Mouse (Mus musculus) macrophage (primary cell): Measurements from ENCODE around the gene Trim14. TPM values are rescaled to one million over a fixed set of nuclear protein-coding genes. Genes with fewer than 3 reads are reported as not detected.
A peak's percentile ranks its signal among the peaks of the same experiment; 100 is the strongest.

Experiments
- H3K27ac ChIP-seq: fragments of 350-480 bp; formaldehyde crosslinking; 2 replicates; pipeline ENCODE4 v1.9.0; 2021
- H3K36me3 ChIP-seq: fragments of 350-480 bp; formaldehyde crosslinking; 2 replicates; pipeline ENCODE4 v1.9.0; 2021; ENCODE audit errors: inconsistent target
- H3K4me3 ChIP-seq: fragments of 350-480 bp; formaldehyde crosslinking; 2 replicates; pipeline ENCODE4 v1.9.0; 2021; ENCODE audit errors: inconsistent target
- H3K79me2 ChIP-seq: fragments of 350-480 bp; formaldehyde crosslinking; 2 replicates; pipeline ENCODE4 v1.9.0; 2021; ENCODE audit errors: inconsistent target
- WGBS: methylation state at CpG from one replicate; pipeline ENCODE4 v1.1.7; 2026; ENCODE audit warnings: inconsistent platforms; ENCODE audit not compliant: missing documents; 5-methylcytosine and 5-hydroxymethylcytosine counted together
- polyA plus RNA-seq: library from polyadenylated mRNA; stranded (reverse); fragments of 250-400 nt; gene quantifications from 3 replicates; pipeline ENCODE4 v1.2.4, GENCODE M21; 2018; ENCODE audit warnings: inconsistent platforms

Trim14 gene
- polyA plus RNA-seq, 1 experiment from 2014 or later, result 107 TPM

DNA sequence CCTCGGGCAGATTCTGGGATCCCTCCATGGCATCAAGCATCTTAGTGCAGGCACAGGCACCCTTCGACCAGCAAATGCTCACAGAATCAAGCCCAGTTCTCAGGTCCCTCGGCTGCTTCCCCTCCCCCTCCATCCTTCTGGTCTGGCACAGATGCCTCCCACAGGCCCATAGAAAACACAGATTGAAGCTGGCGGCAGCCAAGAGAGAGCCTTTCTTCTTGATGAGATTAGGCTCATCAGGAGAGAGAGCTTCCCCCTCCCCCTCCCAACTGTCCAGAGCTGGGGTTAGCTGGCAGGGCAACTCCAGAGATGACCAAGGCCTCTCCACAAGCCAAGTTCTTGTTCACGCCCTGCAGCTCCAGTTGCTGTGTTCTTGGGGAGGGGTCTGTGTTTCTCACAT, 33.7 kb upstream of the Trim14 start:
- H3K36me3 ChIP-seq, result peaks cover 13% of the 10 kb centered on the region
- H3K79me2 ChIP-seq, result peaks cover 96% of the 10 kb centered on the region
- no peak overlapping the region for H3K4me3 ChIP-seq
- 85% methylated on average over 4 of the region's 5 CpGs for WGBS
- no peak overlapping the region for H3K27ac ChIP-seq

DNA sequence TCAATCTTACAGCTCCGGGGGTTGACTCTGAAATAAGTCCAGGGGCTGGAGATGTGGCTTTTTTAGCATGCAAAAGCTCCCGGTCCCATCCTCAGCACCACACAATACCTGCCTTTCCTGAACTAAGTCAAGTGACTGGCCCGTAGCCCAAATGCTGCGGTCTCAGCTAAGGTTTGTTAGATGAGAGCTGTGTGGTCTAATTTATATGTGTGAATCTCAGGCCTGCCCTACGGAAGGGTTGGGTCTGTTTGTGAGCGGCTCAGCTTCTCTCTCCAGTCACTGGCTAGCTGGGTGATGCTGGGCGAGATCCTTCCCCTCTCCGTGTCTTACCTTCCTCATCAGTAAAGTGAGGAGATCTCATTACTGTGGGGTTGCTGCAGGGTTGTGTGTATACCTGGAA, 32.2 kb upstream of the Trim14 start:
- Histone ChIP-seq H3K79me2 (peaks cover 94% of the 10 kb centered on the region), H3K4me3 (no peak overlapping the region), H3K27ac (no peak overlapping the region), H3K36me3 (peaks cover 13% of the 10 kb centered on the region)
- 91% methylated on average over 8 of the region's 8 CpGs for WGBS

DNA sequence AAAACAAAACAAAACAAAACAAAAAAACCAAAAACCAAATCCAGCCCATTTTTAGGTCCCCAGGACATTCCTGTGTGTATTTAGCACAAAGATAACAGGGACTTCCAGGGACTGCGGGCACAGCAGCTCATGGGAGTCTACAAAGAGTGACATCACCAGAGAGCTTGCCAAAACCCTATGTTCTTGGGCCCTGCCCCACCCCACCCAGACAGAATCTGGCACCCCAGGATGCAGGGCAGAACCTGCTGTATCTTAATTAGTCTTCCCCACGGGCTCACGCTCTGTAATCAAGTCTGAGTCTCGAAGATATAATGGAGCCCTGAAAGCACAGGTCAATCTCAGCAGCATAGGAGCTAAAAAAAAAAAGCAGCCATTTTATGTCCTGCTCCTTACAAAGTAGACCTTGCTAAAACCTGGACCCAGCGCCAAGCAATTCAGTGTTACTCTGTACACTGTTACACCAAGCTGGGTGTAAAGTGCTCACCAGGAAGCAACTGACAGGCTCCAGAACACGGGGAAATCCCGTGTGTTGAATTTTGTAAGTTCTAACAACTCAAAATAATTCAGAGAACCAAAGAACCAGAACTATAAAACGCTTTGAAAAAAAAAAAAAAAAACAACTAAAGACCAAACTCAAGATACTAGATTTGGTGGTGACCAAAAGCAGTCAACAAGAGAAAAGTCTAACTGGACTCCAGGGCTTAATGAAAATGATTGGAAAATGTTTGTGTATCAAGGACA, 31.2 kb upstream of the Trim14 start:
- Histone ChIP-seq H3K4me3 (no peak overlapping the region), H3K36me3 (peaks cover 16% of the 10 kb centered on the region), H3K79me2 (peaks cover 94% of the 10 kb centered on the region), H3K27ac (no peak overlapping the region)
- WGBS, result 57% methylated on average over 8 of the region's 8 CpGs

DNA sequence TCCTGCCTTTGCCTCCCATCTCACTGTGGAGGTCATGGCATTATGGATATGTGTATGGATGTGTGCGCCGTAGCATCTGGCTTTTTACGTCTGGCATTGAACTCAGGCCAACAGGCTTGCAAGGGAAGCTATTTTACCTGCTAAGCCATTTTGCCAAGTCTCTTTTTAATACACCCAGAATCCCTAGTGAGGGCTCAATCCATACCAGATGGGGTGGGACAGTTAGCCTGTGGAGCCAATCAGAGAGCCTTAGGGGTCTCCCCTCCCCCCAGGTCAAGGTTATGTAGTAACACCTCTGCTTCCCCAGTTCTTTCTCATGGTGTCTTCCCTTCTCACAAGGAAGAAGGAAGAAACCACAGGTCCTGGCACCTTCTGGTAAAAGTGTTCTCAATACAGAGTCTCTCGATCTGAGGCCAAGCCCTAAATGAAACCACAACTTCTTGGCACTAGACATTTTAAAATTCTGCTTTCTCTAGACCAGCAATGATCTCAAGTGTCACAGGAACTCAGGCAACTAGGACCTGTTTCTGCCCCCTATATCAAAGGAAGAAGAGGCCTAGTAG, 29.5 kb upstream of the Trim14 start:
- Histone ChIP-seq H3K27ac (peak overlapping the region; percentile 81; the same call in 1 of the 2 replicates), H3K79me2 (peaks cover 86% of the 10 kb centered on the region), H3K36me3 (peaks cover 21% of the 10 kb centered on the region), H3K4me3 (no peak overlapping the region)
- WGBS, result 60% methylated on average over 4 of the region's 4 CpGs

DNA sequence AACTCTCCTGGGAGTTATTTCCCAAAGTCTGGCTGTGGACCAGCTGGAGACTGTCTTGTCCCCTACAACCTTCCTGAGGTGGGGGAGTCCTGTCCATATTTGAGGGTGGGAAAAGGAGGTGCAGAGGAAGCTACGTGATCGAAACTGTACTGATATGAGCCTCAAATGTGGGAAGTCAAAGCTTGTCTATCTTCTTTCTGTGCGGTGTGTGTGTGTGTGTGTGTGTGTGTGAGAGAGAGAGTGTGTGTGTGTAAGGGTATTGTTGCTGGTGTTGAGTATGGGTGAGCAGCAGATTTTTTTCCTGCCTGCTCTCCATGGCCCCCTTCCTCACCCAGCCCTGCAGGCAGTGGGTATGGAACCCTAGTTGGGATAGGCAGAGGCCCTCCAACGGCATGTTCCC, 28.3 kb upstream of the Trim14 start:
- H3K79me2 ChIP-seq, result peaks cover 86% of the 10 kb centered on the region
- 28% methylated on average over 2 of the region's 4 CpGs for WGBS
- no peak overlapping the region for H3K4me3 ChIP-seq
- H3K27ac ChIP-seq, result peak overlapping the region; percentile 81
- peaks cover 20% of the 10 kb centered on the region for H3K36me3 ChIP-seq

DNA sequence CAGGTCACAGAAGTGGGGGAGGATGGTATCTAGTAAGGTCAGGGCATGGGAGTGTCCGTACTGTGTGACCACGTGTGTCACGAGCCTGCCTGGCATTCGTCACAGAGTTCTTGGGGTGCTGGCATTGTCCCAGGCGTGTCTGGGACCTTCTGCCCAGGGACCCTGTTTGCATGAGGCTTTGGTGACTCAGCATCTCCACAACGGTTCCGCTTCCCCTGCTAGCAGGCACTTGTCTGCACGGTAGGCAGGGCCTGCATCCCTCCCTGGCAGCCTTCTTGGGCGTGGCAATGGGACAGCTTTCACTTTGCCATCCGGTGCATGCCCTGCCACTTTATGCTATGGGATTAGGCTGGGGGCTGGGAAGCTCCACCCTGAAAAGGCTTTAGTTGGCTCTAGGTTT, 27.9 kb upstream of the Trim14 start:
- H3K4me3 ChIP-seq, result no peak overlapping the region
- peaks cover 16% of the 10 kb centered on the region for H3K36me3 ChIP-seq
- under 1% methylated on average over 10 of the region's 10 CpGs for WGBS
- peak overlapping the region; percentile 81 for H3K27ac ChIP-seq
- peaks cover 83% of the 10 kb centered on the region for H3K79me2 ChIP-seq

DNA sequence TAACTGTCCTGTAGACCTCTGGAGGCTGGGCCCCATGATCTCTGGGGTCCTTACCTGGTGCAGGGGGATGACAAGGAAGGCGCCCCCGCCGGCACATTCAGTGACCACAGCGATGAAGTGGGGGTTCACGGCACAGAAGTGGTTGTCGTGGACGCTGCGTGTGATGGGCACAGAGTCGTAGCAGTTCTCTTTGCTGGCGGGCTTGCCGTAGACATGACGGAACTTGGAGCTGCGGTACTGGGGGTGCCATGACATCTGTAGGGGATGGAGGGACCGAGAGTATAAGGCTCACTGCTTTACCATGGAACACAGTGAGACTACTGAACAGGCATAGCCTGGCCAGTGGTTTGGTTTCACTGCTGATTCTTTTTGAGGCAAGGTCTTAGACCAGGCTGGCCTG, 26.9 kb upstream of the Trim14 start:
- peaks cover 79% of the 10 kb centered on the region for H3K79me2 ChIP-seq
- peaks cover 8% of the 10 kb centered on the region; the same call in 1 of the 2 replicates for H3K36me3 ChIP-seq
- H3K27ac ChIP-seq, result peak overlapping the region; percentile 81
- H3K4me3 ChIP-seq, result no peak overlapping the region
- 98% methylated on average over 12 of the region's 14 CpGs for whole genome bisulfite sequencing

DNA sequence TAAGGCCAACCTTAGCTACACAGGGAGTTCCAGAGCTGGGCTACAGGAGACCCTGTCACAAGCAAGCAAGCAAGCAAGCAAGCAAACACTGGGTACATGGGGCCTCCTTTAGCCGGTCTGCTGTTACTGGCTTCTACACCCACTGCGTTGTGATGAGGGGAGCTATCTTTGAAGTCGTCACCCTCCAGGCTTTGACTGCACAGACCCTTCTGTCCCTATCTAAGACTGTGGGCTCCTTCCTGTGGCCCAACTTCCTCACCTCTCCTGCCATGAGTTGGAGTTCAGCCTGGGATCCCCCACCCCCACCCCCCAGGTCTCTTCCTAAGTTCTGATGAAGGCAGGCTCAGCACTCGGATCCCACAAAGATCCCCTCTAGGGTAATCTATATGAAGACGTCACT, 26.1 kb upstream of the Trim14 start:
- Histone ChIP-seq H3K27ac (no peak overlapping the region), H3K79me2 (peaks cover 79% of the 10 kb centered on the region), H3K4me3 (no peak overlapping the region), H3K36me3 (peaks cover 8% of the 10 kb centered on the region; the same call in 1 of the 2 replicates)
- WGBS, result 92% methylated on average over 5 of the region's 5 CpGs

DNA sequence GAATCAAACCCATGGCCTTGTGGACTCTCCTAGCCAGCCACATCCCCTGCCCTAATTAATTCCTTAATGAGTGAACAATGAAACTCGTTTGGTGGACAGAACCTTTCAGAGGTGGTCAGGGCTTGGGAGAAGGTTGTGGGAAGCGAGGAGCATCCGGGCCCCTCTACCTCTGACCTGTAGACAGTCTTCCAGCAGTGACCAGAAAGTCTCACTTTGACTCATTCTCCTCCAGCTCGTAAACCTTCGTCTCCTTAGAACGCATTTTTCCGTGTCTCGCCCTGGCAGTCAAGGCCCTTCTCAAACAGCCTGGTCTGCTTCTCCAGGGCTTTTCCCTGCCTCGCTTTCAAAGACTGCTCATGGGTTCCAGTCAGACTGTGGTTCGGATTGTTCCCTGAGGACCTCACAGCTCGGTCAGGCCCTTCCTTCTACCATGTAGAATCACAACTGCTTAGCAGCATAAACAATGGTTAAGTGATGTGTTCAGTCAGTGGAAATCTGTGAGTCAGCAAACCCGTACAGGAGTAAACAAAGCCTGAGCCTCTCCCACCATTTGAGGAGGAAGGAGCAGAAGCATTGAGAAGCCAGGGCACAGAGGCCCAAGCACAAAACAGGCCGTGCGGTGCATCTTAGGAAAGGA, 24.2 kb upstream of the Trim14 start:
- no peak overlapping the region for H3K4me3 ChIP-seq
- WGBS, result 96% methylated on average over 14 of the region's 14 CpGs
- peaks cover 8% of the 10 kb centered on the region; the same call in 1 of the 2 replicates for H3K36me3 ChIP-seq
- no peak overlapping the region for H3K27ac ChIP-seq
- H3K79me2 ChIP-seq, result peaks cover 71% of the 10 kb centered on the region

DNA sequence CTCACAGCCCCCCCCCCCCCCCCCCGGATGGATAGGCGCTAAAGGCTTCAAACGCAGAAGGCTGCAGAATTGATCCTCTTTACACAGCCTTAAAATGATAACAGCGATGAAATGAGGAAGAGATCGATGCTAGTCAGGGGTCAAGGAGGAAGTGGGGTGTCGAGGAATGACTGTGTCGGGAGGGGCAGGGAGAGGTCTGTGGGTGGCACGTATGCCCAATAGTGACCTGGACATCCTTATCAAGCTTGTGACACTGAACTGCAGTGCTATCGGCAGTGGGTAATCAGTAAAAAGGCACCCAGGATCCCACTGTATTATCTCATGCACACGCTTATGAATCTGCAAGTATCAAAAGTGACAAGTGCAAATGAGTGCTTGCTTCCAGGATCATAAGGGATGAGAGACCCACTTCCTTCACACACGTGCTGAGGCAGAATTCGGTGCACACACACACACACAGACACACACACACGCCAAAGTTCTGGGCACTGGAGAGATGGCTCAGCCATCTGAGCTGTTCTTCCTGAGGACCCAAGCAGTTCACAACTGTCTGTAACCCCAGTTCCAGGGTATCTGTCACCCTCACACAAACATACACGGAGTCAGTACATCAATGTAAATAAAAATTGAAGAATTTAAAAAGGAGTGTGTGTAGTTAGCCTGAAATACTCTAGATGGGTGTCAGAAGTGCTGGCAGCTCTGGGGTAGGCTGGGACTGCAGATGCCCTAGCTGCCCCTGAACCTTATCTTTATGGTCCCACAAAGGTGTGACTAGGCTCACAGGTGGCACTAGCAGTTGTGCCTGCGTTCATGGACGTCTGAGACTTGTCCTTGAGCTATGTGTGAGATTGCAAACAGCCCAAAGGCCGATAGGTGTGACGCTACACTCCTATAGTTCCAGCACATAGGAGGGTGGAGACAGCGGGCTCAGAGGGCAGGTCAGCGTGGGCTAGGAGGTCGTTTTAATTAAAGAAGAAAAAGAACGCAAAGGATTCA, 23.0 kb upstream of the Trim14 start:
- Histone ChIP-seq H3K27ac (peak overlapping the region; percentile 62), H3K36me3 (peaks cover 8% of the 10 kb centered on the region; the same call in 1 of the 2 replicates), H3K79me2 (peaks cover 61% of the 10 kb centered on the region), H3K4me3 (no peak overlapping the region)
- 48% methylated on average over 22 of the region's 22 CpGs for WGBS

DNA sequence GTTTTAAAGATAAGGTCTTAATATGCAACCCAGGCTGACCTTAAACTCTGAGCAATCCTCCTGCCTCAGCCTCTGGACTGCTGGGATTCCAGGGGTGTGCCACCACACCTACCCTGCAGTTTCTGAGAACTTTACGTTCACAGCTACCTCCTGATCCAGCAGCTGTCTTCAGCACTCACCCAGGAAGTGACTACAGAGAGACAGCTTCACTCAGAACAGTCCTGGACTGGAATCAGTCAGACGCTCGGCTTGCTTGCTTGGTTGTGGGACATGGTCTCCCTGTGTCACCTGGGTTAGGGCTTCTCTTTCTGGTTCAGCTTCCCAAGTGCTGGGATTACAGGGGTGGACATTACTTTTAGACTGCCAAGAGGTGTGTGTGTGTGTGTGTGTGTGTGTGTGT, 21.0 kb upstream of the Trim14 start:
- H3K4me3 ChIP-seq, result no peak overlapping the region
- peaks cover 3% of the 10 kb centered on the region; the same call in 1 of the 2 replicates for H3K36me3 ChIP-seq
- peaks cover 59% of the 10 kb centered on the region for H3K79me2 ChIP-seq
- peak overlapping the region; percentile 96; the same call in 1 of the 2 replicates for H3K27ac ChIP-seq
- 69% methylated on average over 3 of the region's 3 CpGs for WGBS

DNA sequence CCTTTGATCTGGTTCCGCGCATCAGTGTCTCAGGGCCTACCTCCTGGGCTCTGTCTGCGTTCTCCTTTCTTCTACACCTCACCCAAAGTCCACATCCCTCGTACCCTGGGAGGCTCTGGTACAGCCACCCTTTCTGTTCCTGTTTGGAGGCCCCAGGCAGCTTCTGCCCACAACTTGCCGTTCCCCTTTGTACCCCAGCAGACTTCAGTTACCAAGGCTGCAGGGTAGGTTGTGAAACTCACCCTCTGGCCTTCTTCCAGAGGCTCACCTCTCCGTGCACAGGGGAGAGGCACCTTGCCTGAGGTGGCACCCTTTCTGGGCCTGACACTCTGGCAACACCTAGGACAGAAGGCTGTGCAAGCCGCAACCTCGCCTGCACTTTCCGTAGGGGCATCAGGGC, 19.8 kb upstream of the Trim14 start:
- peak overlapping the region; percentile 96 for H3K27ac ChIP-seq
- peaks cover 11% of the 10 kb centered on the region; the same call in 1 of the 2 replicates for H3K36me3 ChIP-seq
- 43% methylated on average over 9 of the region's 9 CpGs for WGBS
- H3K79me2 ChIP-seq, result peaks cover 63% of the 10 kb centered on the region
- no peak overlapping the region for H3K4me3 ChIP-seq

DNA sequence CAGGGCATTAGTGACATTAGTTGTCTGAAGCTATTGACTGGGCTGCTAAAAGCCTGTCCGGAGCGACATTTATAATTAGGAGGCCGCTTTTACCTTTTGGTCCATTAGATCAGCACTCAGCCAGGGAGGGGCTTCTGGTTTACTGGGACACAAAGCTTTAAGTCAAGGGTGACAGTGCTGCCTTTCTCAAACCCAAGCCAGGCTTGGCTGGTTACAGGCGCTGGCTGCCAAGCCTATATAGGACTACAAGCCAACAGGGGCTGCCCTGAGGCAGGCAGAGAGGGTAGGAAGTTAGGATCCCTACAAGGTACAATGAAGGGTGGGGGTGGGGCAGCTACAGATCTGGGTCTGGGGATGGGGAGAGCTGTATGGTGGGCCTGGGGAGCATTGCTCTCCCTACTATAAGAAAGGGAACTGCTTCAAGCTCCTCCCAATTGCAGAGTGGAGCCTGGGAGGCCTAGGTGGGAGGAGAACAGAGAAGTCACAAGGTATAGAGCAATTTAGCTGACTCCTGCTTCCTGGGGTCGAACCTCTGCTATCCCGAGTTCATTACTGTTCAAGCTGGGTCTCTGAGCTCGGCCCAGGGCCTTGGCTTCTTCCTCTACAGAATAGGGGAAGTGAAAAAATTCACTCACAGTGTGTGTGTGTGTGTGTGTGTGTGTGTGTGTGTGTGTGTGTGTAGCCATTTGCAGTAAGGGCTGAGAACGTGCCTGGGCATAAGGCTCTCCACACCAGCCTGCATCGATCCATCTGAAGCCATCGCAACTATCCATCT, 18.5 kb upstream of the Trim14 start:
- 35% methylated on average over 10 of the region's 10 CpGs for WGBS
- Histone ChIP-seq H3K79me2 (peaks cover 52% of the 10 kb centered on the region), H3K36me3 (peaks cover 20% of the 10 kb centered on the region; the same call in 1 of the 2 replicates), H3K4me3 (no peak overlapping the region), H3K27ac (peak overlapping the region; percentile 96)
